Mouse (Mus musculus): ENCODE measurements around the gene Gnat1.

- no peak for TF ChIP-seq POLR2A (IDR thresholded peaks at IDR 0.05; ENCODE audit: borderline replicate concordance, extremely low read depth, low read depth, low read length)
- no peak for TF ChIP-seq CTCF (IDR thresholded peaks at IDR 0.05; ENCODE audit: insufficient read depth, low read length)
These were observed 48.1 kb downstream of the Gnat1 start for GRCm38 (mm10) chr9:107631311-107631826.
